Mouse (Mus musculus) megakaryocyte, embryonic 14.5 days (primary cell): ENCODE results near the gene Tomm40l.

Experiments
- FLI1 ChIP-seq: IDR thresholded peaks from 2 replicates; pipeline ENCODE4 v1.6.1; 2012; ENCODE audit warnings: low read length, inconsistent platforms, mixed read lengths
- GATA1 ChIP-seq: IDR thresholded peaks from 3 replicates; pipeline ENCODE4 v1.6.1; 2012; ENCODE audit warnings: mixed read lengths, low read length, inconsistent platforms, borderline replicate concordance

GRCm38 (mm10) chr1:171222238-171223155 lies at the start of gene Tomm40l:
- no peak for TF ChIP-seq GATA1
- TF ChIP-seq FLI1 = no peak
